Mouse (Mus musculus) limb, embryonic 14.5 days (tissue): ENCODE measurements around the gene Colgalt2. TPM values are rescaled to one million over a fixed set of nuclear protein-coding genes. Genes with fewer than 3 reads are reported as not detected.

Experiments used
- ATAC-seq: fragments of 200-750 bp; cut with Nextera tagmentation; 2 replicates; pipeline ENCODE4 v1.8.0; 2017; ENCODE audit warnings: low read depth, moderate number of reproducible peaks, moderate TSS enrichment; ENCODE audit not compliant: low FRiP score
- DNase-seq: peaks from one replicate; pipeline ENCODE4 v3.0.0-alpha.2; 2015; ENCODE audit warnings: low spot score
- H3K27ac ChIP-seq: fragments of 300-500 bp; sonication (generic); replicated peaks from 2 replicates; pipeline ENCODE4 v1.5.1; 2014; ENCODE audit warnings: low read depth, mild to moderate bottlenecking, low read length, moderate library complexity, mixed read lengths
- H3K27me3 ChIP-seq: fragments of 300-500 bp; sonication (generic); 2 replicates; pipeline ENCODE4 v1.6.1; 2014; ENCODE audit warnings: low read length, mixed read lengths; ENCODE audit not compliant: control insufficient read depth, insufficient read depth
- H3K36me3 ChIP-seq: fragments of 300-500 bp; sonication (generic); 2 replicates; pipeline ENCODE4 v1.6.1; 2014; ENCODE audit warnings: mild to moderate bottlenecking, low read length, moderate library complexity, mixed read lengths; ENCODE audit not compliant: control insufficient read depth, insufficient read depth
- H3K4me1 ChIP-seq: fragments of 300-500 bp; sonication (generic); 2 replicates; pipeline ENCODE4 v1.6.1; 2014; ENCODE audit warnings: antibody characterized with exemption, low read length, mixed read lengths; ENCODE audit not compliant: control insufficient read depth, insufficient read depth
- H3K4me2 ChIP-seq: fragments of 300-500 bp; sonication (generic); replicated peaks from 2 replicates; pipeline ENCODE4 v1.6.1; 2014; ENCODE audit warnings: low read depth, mild to moderate bottlenecking, low read length, moderate library complexity; ENCODE audit not compliant: severe bottlenecking
- H3K4me3 ChIP-seq: fragments of 300-500 bp; sonication (generic); replicated peaks from 2 replicates; pipeline ENCODE4 v1.5.1; 2014; ENCODE audit warnings: low read length
- H3K9ac ChIP-seq: fragments of 300-500 bp; sonication (generic); 2 replicates; pipeline ENCODE4 v1.6.1; 2014; ENCODE audit warnings: mild to moderate bottlenecking, low read depth, low read length, moderate library complexity; ENCODE audit not compliant: severe bottlenecking
- H3K9me3 ChIP-seq: fragments of 300-500 bp; sonication (generic); 2 replicates; pipeline ENCODE4 v1.6.1; 2016; ENCODE audit warnings: low read length; ENCODE audit not compliant: control insufficient read depth
- POLR2A ChIP-seq: fragments of 200-500 bp; IDR thresholded peaks from 2 replicates; pipeline ENCODE4 v1.8.0; 2012; ENCODE audit warnings: inconsistent platforms, mild to moderate bottlenecking, moderate library complexity, borderline replicate concordance; ENCODE audit not compliant: insufficient read depth, insufficient read length; ENCODE audit errors: extremely low read depth
- WGBS: fragments of 180-500 bp; shearing (Covaris S2); extraction: QIAGEN DNeasy Blood & Tissue Kit; methylation state at CpG from one replicate; pipeline ENCODE4 v1.1.7; 2014; 5-methylcytosine and 5-hydroxymethylcytosine counted together
- polyA plus RNA-seq, 2 experiments: library from polyadenylated mRNA; depleted of rRNA in 1 of 2; stranded (reverse) in 1 of 2; unstranded in 1 of 2; fragments of >200 nt; fragmentation: Nextera tagmentation in 1 of 2; extraction: Ambion mirVana in 1 of 2; gene quantifications; 2 replicates each; pipeline versions ENCODE4 v1.2.1 to v1.2.3; 2012 to 2014

Colgalt2 gene
- polyA plus RNA-seq, 2 experiments: 8.1 to 16.3 TPM

DNA sequence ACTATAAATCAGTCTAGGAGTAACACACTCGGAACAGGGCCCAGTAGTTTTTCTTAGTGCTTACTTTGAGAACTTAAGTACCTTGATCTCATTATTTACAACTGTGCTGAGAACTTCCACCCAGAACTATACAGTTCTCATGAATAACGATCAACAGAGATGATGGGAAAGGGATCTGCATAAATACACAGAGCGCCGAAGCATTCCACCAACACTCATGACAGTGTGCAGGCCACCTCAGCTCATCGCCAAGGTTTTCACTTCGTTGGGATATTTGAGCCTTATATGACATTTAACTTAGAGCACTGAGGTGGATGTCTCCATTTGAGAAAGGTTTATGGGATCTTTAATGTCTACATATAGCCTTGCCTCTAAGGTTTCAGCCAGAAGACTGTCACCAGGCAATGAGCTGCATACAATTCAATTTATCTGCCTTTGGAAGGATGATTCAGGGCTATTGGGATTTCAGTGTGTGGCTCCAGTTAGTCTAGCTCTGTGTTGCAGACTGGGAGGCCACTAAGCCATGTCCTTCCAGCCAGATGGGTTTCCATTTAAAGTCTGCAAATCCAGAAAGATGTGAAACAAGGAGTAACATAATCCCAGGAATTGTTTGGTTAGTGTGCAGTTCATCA, 143.2 kb downstream of the Colgalt2 start:
- TF ChIP-seq POLR2A: no peak
- H3K4me2 ChIP-seq: no peak overlapping the region
- no peak for DNase-seq
- H3K4me1 ChIP-seq: no peaks in the 10 kb centered on the region
- ATAC-seq: no peak
- H3K9me3 ChIP-seq: no peaks in the 10 kb centered on the region
- H3K4me3 ChIP-seq: no peak overlapping the region
- H3K27ac ChIP-seq: no peak overlapping the region
- 85% methylated on average over 6 of the region's 6 CpGs for WGBS
- H3K9ac ChIP-seq: no peak overlapping the region
- peaks cover 43% of the 10 kb centered on the region for H3K36me3 ChIP-seq
- no peaks in the 10 kb centered on the region for H3K27me3 ChIP-seq

DNA sequence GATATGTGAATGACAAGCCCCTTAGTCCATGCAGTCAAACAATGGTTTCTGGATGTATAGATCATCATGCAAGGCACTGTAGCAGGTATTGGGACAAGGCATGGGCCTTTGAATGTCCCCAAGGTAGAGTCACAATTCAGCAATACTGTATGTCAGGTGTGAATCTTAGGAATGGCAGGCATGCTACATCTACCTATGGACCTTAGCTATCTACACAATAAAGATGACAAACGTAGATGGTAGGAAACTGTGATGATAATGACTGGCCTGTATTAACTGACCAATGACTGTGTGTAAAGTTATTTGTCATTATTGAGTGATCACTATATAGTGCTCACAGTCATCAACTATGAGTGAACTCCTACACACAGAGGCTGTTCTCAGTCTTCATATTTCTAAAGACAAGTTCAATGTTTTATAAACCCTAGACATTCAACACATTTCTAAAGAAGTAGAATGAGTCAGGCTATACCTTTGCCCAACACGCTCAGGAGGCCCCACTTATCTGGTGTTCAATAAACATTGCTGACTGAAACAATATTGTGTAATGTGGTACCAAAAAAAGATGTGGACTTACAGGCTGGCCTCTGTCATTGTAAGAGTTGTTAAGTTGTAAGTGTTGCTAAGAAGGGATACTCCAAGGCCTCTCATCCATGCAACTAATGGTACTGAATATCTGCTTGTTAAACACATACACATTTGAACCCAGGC, 144.0 kb downstream of the Colgalt2 start:
- Histone ChIP-seq H3K36me3 (peaks cover 37% of the 10 kb centered on the region), H3K27ac (no peak overlapping the region)
- 97% methylated on average over 2 of the region's 2 CpGs for WGBS

DNA sequence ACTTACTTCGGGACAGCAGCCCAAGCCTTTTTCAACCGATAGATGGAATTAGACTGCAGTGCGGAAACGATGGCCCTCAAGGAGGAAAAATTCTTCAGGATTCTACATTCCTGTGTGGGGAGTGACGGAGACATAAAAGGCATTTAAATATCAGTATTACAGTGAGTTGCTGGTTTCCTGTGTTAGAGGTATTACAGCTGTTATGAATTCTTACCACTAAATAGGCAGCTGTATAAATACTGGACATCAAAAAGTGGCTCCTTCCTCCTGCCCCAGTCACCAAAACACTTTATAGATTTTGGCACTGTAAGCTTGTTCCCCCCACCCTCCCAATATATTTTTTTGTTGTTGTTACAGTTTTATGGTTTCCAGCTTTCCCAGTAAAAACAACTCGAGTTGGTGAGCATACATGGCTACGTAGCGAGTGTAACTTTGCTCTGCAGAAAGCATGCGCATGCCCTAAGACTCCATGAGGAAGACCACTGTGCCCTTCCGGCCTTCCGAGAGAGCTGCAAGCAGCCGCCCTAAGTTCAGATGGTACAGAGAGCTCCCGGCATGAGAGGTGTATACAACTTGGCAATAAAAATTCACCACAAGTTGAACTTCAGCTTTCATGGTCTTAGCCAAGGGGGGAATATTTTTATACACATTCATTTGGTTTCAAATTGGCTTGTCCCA, 149.6 kb downstream of the Colgalt2 start:
- Histone ChIP-seq H3K4me2 (no peak overlapping the region), H3K4me3 (no peak overlapping the region), H3K36me3 (peaks cover 25% of the 10 kb centered on the region), H3K27me3 (no peaks in the 10 kb centered on the region), H3K27ac (peak overlapping the region; percentile 54), H3K9me3 (no peaks in the 10 kb centered on the region), H3K4me1 (peaks cover 46% of the 10 kb centered on the region), H3K9ac (no peak overlapping the region)
- WGBS: 25% methylated on average over 13 of the region's 13 CpGs
- peak; percentile 77 for ATAC-seq
- DNase-seq: peak; percentile 53
- no peak for TF ChIP-seq POLR2A

More for the DNA sequence above, 144.0 kb downstream of the Colgalt2 start:
- no peak for TF ChIP-seq POLR2A
- H3K4me2 ChIP-seq: no peak overlapping the region
- DNase-seq: no peak
- no peak for ATAC-seq
- no peaks in the 10 kb centered on the region for H3K27me3 ChIP-seq
- H3K9ac ChIP-seq: no peak overlapping the region
- H3K4me3 ChIP-seq: no peak overlapping the region
- peaks cover 4% of the 10 kb centered on the region for H3K4me1 ChIP-seq
- no peaks in the 10 kb centered on the region for H3K9me3 ChIP-seq

DNA sequence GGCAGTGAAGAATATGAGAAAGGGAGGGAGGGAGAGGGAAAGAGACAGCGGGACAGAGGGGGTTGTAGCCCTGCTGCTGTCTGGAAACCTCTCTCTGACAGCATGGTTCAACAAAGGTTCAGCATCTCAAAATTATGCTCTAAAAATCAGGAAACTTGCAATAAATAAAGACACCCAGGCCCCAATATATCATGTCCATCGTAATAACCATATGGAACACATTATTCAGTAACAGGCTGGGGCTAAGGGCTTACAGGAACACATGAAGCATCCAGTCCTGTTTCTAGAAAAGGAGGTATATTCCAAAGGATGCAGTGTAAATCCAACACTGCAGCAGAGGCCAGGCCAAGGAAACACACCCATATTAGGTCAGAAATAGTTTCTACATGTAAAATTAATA, 150.9 kb downstream of the Colgalt2 start:
- DNase-seq: peak; percentile 55

DNA sequence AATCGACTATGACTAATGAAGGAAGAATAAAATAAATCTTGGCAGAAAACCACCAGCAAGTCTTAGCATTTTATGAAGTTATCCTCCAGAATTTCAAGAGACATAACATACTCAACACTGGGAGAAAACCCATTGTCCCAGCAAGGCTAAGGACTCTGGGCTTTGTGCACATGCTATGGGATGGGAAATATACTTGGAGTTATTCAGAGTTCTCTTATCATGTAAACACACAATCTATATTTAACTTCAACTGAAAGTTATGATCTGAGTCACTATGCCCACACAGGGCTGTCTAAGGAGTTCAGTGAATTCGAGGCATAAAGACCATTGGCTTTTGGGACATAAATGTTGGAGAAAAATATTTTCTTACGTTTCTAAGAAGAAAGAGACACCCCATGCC, 151.3 kb downstream of the Colgalt2 start:
- DNase-seq (no peak), ATAC-seq (no peak)
- Histone ChIP-seq H3K9ac (no peak overlapping the region), H3K9me3 (no peaks in the 10 kb centered on the region), H3K4me1 (peaks cover 64% of the 10 kb centered on the region), H3K4me3 (no peak overlapping the region), H3K4me2 (no peak overlapping the region), H3K27ac (no peak overlapping the region), H3K27me3 (no peaks in the 10 kb centered on the region), H3K36me3 (peaks cover 18% of the 10 kb centered on the region)
- 78% methylated on average over 3 of the region's 3 CpGs for WGBS
- TF ChIP-seq POLR2A: no peak

More for the DNA sequence above, 150.9 kb downstream of the Colgalt2 start:
- WGBS: 38% methylated on average over 2 of the region's 2 CpGs
- Histone ChIP-seq H3K9ac (no peak overlapping the region), H3K4me2 (no peak overlapping the region), H3K27me3 (no peaks in the 10 kb centered on the region), H3K36me3 (peaks cover 22% of the 10 kb centered on the region), H3K4me3 (no peak overlapping the region), H3K4me1 (peaks cover 59% of the 10 kb centered on the region), H3K27ac (no peak overlapping the region), H3K9me3 (no peaks in the 10 kb centered on the region)
- ATAC-seq: peak; percentile 51
- TF ChIP-seq POLR2A: no peak
